Mouse (Mus musculus) stomach, postnatal 0 days (tissue): Measurements from ENCODE around the gene Il27ra.

Experiments used
- CTCF ChIP-seq: IDR thresholded peaks from 2 replicates; pipeline ENCODE4 v1.5.1; 2016; ENCODE audit warnings: antibody characterized with exemption, low read depth, mild to moderate bottlenecking, moderate library complexity
- EP300 ChIP-seq: optimal IDR thresholded peaks from 2 replicates; pipeline ENCODE3; 2016; ENCODE audit warnings: antibody characterized with exemption

GRCm38 (mm10) chr8:84039050-84039449 lies 3.3 kb downstream of the Il27ra start:
- TF ChIP-seq EP300 (no peak), CTCF (peak; percentile 94)
